Mouse (Mus musculus): ENCODE results near the gene Dram2.
"Not testable (repeated sequence)": the region's sequence is repeated elsewhere in the genome, so short reads cannot be mapped to it uniquely, and the experiment has no call there.

The Dram2 gene

GRCm38 (mm10) chr3:106547171-106547923 lies at the start of gene Dram2, which contains the start of gene Cept1:
Gene Dram2 (plus strand): TSS chr3:106547798.
Gene Cept1 (minus strand): TSS chr3:106547802.
- DNase-seq (ENCODE audit: low spot score in 2 of 2), result peak; percentile 87 to 90

GRCm38 (mm10) chr3:106500510-106500909 lies 47.1 kb upstream of the Dram2 start:
- no peak for DNase-seq (ENCODE audit: low spot score in 2 of 2)

GRCm38 (mm10) chr3:106502892-106503291 lies 44.7 kb upstream of the Dram2 start:
- no peak for DNase-seq (ENCODE audit: low spot score in 2 of 2)

GRCm38 (mm10) chr3:106510669-106511068 lies 36.9 kb upstream of the Dram2 start:
- DNase-seq (ENCODE audit: low spot score in 2 of 2), result no peak

GRCm38 (mm10) chr3:106515016-106515415 lies 32.6 kb upstream of the Dram2 start:
- DNase-seq (ENCODE audit: low spot score in 2 of 2), result no peak

- DNase-seq (ENCODE audit: low spot score in 2 of 2), result no peak
These were observed 24.9 kb upstream of the Dram2 start for GRCm38 (mm10) chr3:106522730-106523129.

- no peak for DNase-seq (ENCODE audit: low spot score in 2 of 2)
These were observed 21.2 kb upstream of the Dram2 start for GRCm38 (mm10) chr3:106526411-106526810.

- no peak for DNase-seq (ENCODE audit: low spot score in 2 of 2)
These were observed 19.6 kb upstream of the Dram2 start for GRCm38 (mm10) chr3:106528032-106528431.

GRCm38 (mm10) chr3:106533277-106533676 lies 14.3 kb upstream of the Dram2 start:
- DNase-seq (ENCODE audit: low spot score in 2 of 2), result no peak

- DNase-seq (ENCODE audit: low spot score in 2 of 2), result no peak
These were observed 2.8 kb upstream of the Dram2 start for GRCm38 (mm10) chr3:106544721-106545316.

GRCm38 (mm10) chr3:106547924-106548539 lies 434 bp downstream of the Dram2 start:
- DNase-seq (ENCODE audit: low spot score in 2 of 2), result no peak

- no peak for DNase-seq (ENCODE audit: low spot score in 2 of 2)
These were observed 1.4 kb downstream of the Dram2 start for GRCm38 (mm10) chr3:106548971-106549370.

- DNase-seq (ENCODE audit: low spot score in 2 of 2), result no peak
These were observed 5.8 kb downstream of the Dram2 start for GRCm38 (mm10) chr3:106553411-106553810.

GRCm38 (mm10) chr3:106555743-106556250 lies 8.2 kb downstream of the Dram2 start:
- DNase-seq (ENCODE audit: low spot score in 2 of 2), result no peak

- no peak for DNase-seq (ENCODE audit: low spot score in 2 of 2)
These were observed 10.7 kb downstream of the Dram2 start for GRCm38 (mm10) chr3:106558271-106558670.

GRCm38 (mm10) chr3:106565876-106566275 lies 18.3 kb downstream of the Dram2 start:
- DNase-seq (ENCODE audit: low spot score in 2 of 2), result no peak

- no peak for DNase-seq (ENCODE audit: low spot score in 2 of 2)
These were observed 25.6 kb downstream of the Dram2 start for GRCm38 (mm10) chr3:106573191-106573590.

- DNase-seq (ENCODE audit: low spot score in 2 of 2), result no peak
These were observed 31.7 kb downstream of the Dram2 start for GRCm38 (mm10) chr3:106579296-106579695.

GRCm38 (mm10) chr3:106593631-106594030 lies 46.0 kb downstream of the Dram2 start:
- DNase-seq (ENCODE audit: low spot score in 2 of 2), result not testable (repeated sequence)

GRCm38 (mm10) chr3:106618103-106618502 lies 70.5 kb downstream of the Dram2 start:
- DNase-seq (ENCODE audit: low spot score in 2 of 2), result no peak

Data from frontal cortex, postnatal 14 days (tissue).